Mouse (Mus musculus) skeletal muscle tissue, postnatal 0 days (tissue): ENCODE data around the gene Rnf40. TPM values are rescaled to one million over a fixed set of nuclear protein-coding genes. Genes with fewer than 3 reads are reported as not detected.

Experiments used
- polyA plus RNA-seq: library from polyadenylated mRNA; unstranded; fragments of >200 nt; fragmentation: Nextera tagmentation; extraction: Ambion mirVana; gene quantifications from 2 replicates; pipeline ENCODE4 v1.2.1, GENCODE M21; 2015

Rnf40 gene
- 18.0 and 21.5 TPM in 2 replicates for polyA plus RNA-seq

GRCm38 (mm10) chr7:127588011-127588871 lies at the start of gene Rnf40, which contains the start of gene Ccdc189:
TSS of gene Rnf40 (plus strand) at chr7:127588767.
TSS of gene Ccdc189 (minus strand) at chr7:127588595.

GRCm38 (mm10) chr7:127561340-127561858 lies 27.2 kb upstream of the Rnf40 start, which contains the start of gene Tmem265:
TSS of gene Tmem265 (plus strand) at chr7:127561390.

GRCm38 (mm10) chr7:127572895-127573471 lies 15.6 kb upstream of the Rnf40 start, which contains the start of gene Phkg2:
TSS of gene Phkg2 (plus strand) at chr7:127573340.

GRCm38 (mm10) chr7:127614891-127615843 lies 26.6 kb downstream of the Rnf40 start, which contains the start of gene Zfp629:
TSS of gene Zfp629 (minus strand) at chr7:127615797.

Other genes starting within 250 kb of the Rnf40 start
- gene Zfp768, start 243.2 kb upstream of the Rnf40 start, polyA plus RNA-seq: 13.9 and 16.4 TPM in 2 replicates
- 3.9 and 4.4 TPM in 2 replicates for gene Zfp747, start 212.7 kb upstream of the Rnf40 start, polyA plus RNA-seq
- 3.4 and 3.8 TPM in 2 replicates for gene 9130019O22Rik, start 201.6 kb upstream of the Rnf40 start, polyA plus RNA-seq
- 4.1 and 4.8 TPM in 2 replicates for gene E430018J23Rik, start 195.1 kb upstream of the Rnf40 start, polyA plus RNA-seq
- 3.1 and 3.4 TPM in 2 replicates for gene Zfp764, start 181.9 kb upstream of the Rnf40 start, polyA plus RNA-seq
- gene Zfp688, start 166.7 kb upstream of the Rnf40 start, polyA plus RNA-seq: 9.9 and 13.0 TPM in 2 replicates
- 2.4 and 2.6 TPM in 2 replicates for gene Zfp689, start 139.6 kb upstream of the Rnf40 start, polyA plus RNA-seq
- gene Prr14, start 129.2 kb upstream of the Rnf40 start, polyA plus RNA-seq: 17.3 and 23.2 TPM in 2 replicates
- 7.1 and 7.8 TPM in 2 replicates for gene Fbrs, start 109.6 kb upstream of the Rnf40 start, polyA plus RNA-seq
- 17.2 and 19.6 TPM in 2 replicates for gene Srcap, start 76.8 kb upstream of the Rnf40 start, polyA plus RNA-seq
- 5.6 and 6.1 TPM in 2 replicates for gene Gm42715, start 69.2 kb upstream of the Rnf40 start, polyA plus RNA-seq
- 1.2 and 3.3 TPM in 2 replicates for gene Tmem265, start 27.4 kb upstream of the Rnf40 start, polyA plus RNA-seq
- gene Phkg2, start 15.4 kb upstream of the Rnf40 start, polyA plus RNA-seq: 19.5 and 21.8 TPM in 2 replicates
- 7.2 and 7.5 TPM in 2 replicates for gene Ccdc189, start 172 bp upstream of the Rnf40 start, polyA plus RNA-seq
- 4.0 and 5.4 TPM in 2 replicates for gene Zfp629, start 27.0 kb downstream of the Rnf40 start, polyA plus RNA-seq
- gene Bcl7c, start 120.2 kb downstream of the Rnf40 start, polyA plus RNA-seq: 60.6 and 71.5 TPM in 2 replicates
- 6.8 and 6.9 TPM in 2 replicates for gene Ctf1, start 124.0 kb downstream of the Rnf40 start, polyA plus RNA-seq
- gene Ctf2, start 143.4 kb downstream of the Rnf40 start, polyA plus RNA-seq: 0.08 TPM in 1 of 2 replicates, not detected in the other
- 0.54 and 0.74 TPM in 2 replicates for gene Fbxl19, start 155.8 kb downstream of the Rnf40 start, polyA plus RNA-seq
- gene Orai3, start 181.0 kb downstream of the Rnf40 start, polyA plus RNA-seq: 12.2 and 15.0 TPM in 2 replicates
- 10.0 and 10.7 TPM in 2 replicates for gene Setd1a, start 187.9 kb downstream of the Rnf40 start, polyA plus RNA-seq
- gene Gm49388, start 196.8 kb downstream of the Rnf40 start, polyA plus RNA-seq: not detected in 2 replicates
- gene Hsd3b7, start 211.8 kb downstream of the Rnf40 start, polyA plus RNA-seq: 14.8 and 28.9 TPM in 2 replicates
- 54.6 and 62.0 TPM in 2 replicates for gene Stx4a, start 235.5 kb downstream of the Rnf40 start, polyA plus RNA-seq
- gene Stx1b, start 235.8 kb downstream of the Rnf40 start, polyA plus RNA-seq: 1.3 TPM in 2 replicates